Mouse (Mus musculus) midbrain, postnatal 0 days (tissue): ENCODE measurements at regions not wholly inside any gene's neighbourhood (a gene's known extent, or its start where the extent isn't known, plus 50 kb on each side); places are given as distances from the start of the nearest gene placed in this dataset.

Experiments used
- ATAC-seq: fragments of 200-750 bp; cut with Nextera tagmentation; 2 replicates; pipeline ENCODE4 v1.8.0; 2017; ENCODE audit warnings: moderate number of reproducible peaks, mild to moderate bottlenecking, moderate TSS enrichment, moderate library complexity; ENCODE audit not compliant: low FRiP score
- DNase-seq: peaks from one replicate; pipeline ENCODE4 v3.0.0-alpha.2; 2015; ENCODE audit warnings: low spot score
- H3K27ac ChIP-seq: fragments of 300-500 bp; sonication (generic); 2 replicates; pipeline ENCODE4 v1.5.1; 2014; ENCODE audit warnings: low read depth, mild to moderate bottlenecking, low read length, mixed read lengths
- H3K27me3 ChIP-seq: fragments of 300-500 bp; sonication (generic); 2 replicates; pipeline ENCODE4 v1.6.1; 2014; ENCODE audit warnings: low read length, control low read depth, mixed read lengths; ENCODE audit not compliant: insufficient read depth
- H3K36me3 ChIP-seq: fragments of 300-500 bp; sonication (generic); 2 replicates; pipeline ENCODE4 v1.6.1; 2014; ENCODE audit warnings: low read length, control low read depth, mixed read lengths; ENCODE audit not compliant: insufficient read depth
- H3K4me1 ChIP-seq: fragments of 300-500 bp; sonication (generic); 2 replicates; pipeline ENCODE4 v1.6.1; 2014; ENCODE audit warnings: mild to moderate bottlenecking, control low read depth, antibody characterized with exemption, low read length, mixed read lengths; ENCODE audit not compliant: insufficient read depth
- H3K4me2 ChIP-seq: fragments of 300-500 bp; sonication (generic); 2 replicates; pipeline ENCODE4 v1.6.1; 2014; ENCODE audit warnings: low read depth, mild to moderate bottlenecking, low read length, mixed read lengths; ENCODE audit not compliant: poor library complexity, severe bottlenecking
- H3K4me3 ChIP-seq: fragments of 300-500 bp; sonication (generic); 2 replicates; pipeline ENCODE4 v1.5.1; 2014; ENCODE audit warnings: low read depth, mild to moderate bottlenecking, low read length, moderate library complexity
- H3K9ac ChIP-seq: fragments of 300-500 bp; sonication (generic); replicated peaks from 2 replicates; pipeline ENCODE4 v1.6.1; 2014; ENCODE audit warnings: mild to moderate bottlenecking, low read length, moderate library complexity, mixed read lengths; ENCODE audit not compliant: poor library complexity, severe bottlenecking
- H3K9me3 ChIP-seq: fragments of 300-500 bp; sonication (generic); 2 replicates; pipeline ENCODE4 v1.6.1; 2016; ENCODE audit warnings: low read length, control low read depth
- CTCF ChIP-seq: IDR thresholded peaks from 2 replicates; pipeline ENCODE4 v1.5.1; 2016; ENCODE audit warnings: antibody characterized with exemption, mild to moderate bottlenecking
- WGBS: fragments of 180-500 bp; shearing (Covaris S2); extraction: QIAGEN DNeasy Blood & Tissue Kit; methylation state at CpG from one replicate; pipeline ENCODE4 v1.1.7; 2014; 5-methylcytosine and 5-hydroxymethylcytosine counted together

GRCm38 (mm10) chr7:73286244-73286643, 89.1 kb upstream of the Rgma start:
- no peak overlapping the region for H3K9ac ChIP-seq
- no peak for TF ChIP-seq CTCF
- H3K4me3 ChIP-seq, result no peak overlapping the region
- H3K27me3 ChIP-seq, result no peaks in the 10 kb centered on the region
- WGBS, result 81% methylated on average over 5 of the region's 5 CpGs
- DNase-seq, result no peak
- H3K27ac ChIP-seq, result no peak overlapping the region
- no peak for ATAC-seq
- H3K36me3 ChIP-seq, result no peaks in the 10 kb centered on the region
- H3K4me2 ChIP-seq, result no peak overlapping the region
- no peaks in the 10 kb centered on the region for H3K9me3 ChIP-seq
- H3K4me1 ChIP-seq, result no peaks in the 10 kb centered on the region

DNA sequence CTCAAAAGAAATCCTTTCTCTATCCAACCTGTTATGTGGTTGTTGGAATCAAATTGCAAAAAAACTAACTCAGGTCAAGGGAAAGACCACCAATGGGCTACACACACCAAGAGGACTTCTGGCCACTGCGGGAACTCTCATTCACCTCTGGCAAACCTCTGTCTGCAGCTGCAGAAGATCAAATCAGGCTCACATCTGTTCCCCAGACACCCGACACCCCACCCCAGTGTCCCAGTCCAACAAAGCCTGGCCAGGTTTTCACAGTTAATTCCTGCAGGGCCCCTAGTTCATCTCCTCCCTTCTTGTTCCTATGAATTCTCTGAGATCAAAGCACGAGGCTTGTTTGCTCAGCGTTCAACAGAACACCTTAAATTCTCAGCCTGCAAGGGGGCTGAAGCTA, 82.0 kb upstream of the Rgma start:
- Histone ChIP-seq H3K27me3 (no peaks in the 10 kb centered on the region), H3K4me3 (no peak overlapping the region), H3K9ac (no peak overlapping the region), H3K36me3 (no peaks in the 10 kb centered on the region), H3K9me3 (no peaks in the 10 kb centered on the region), H3K4me1 (no peaks in the 10 kb centered on the region), H3K4me2 (no peak overlapping the region), H3K27ac (no peak overlapping the region)
- no peak for DNase-seq
- no peak for ATAC-seq
- WGBS, result 59% methylated on average over 4 of the region's 4 CpGs
- no peak for TF ChIP-seq CTCF

DNA sequence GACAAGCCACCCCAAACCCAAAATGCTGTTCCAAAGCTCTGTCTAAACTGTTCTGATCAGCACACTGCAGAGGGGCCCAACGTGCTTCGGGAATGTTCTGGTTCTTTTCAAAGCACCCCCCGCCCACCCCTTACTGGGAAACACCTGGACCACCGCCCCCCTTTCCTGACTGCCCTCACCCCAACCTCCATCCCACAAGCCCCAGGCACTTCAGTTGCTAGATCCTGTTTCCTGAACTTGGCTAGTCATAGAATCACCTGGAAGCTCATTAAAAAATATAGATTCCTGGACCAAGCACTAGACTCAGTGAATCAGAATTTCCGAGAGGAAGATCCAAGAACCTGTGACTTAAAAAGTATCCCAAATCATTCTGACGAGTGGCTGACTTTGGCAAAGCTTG, 80.9 kb upstream of the Rgma start:
- H3K36me3 ChIP-seq, result no peaks in the 10 kb centered on the region
- ATAC-seq (no peak), DNase-seq (no peak)
- 94% methylated on average over 6 of the region's 6 CpGs for WGBS
- no peak overlapping the region for H3K27ac ChIP-seq
- TF ChIP-seq CTCF, result no peak
- H3K4me2 ChIP-seq, result no peak overlapping the region
- H3K9ac ChIP-seq, result no peak overlapping the region
- H3K4me1 ChIP-seq, result no peaks in the 10 kb centered on the region
- no peak overlapping the region for H3K4me3 ChIP-seq
- no peaks in the 10 kb centered on the region for H3K27me3 ChIP-seq
- no peaks in the 10 kb centered on the region for H3K9me3 ChIP-seq

DNA sequence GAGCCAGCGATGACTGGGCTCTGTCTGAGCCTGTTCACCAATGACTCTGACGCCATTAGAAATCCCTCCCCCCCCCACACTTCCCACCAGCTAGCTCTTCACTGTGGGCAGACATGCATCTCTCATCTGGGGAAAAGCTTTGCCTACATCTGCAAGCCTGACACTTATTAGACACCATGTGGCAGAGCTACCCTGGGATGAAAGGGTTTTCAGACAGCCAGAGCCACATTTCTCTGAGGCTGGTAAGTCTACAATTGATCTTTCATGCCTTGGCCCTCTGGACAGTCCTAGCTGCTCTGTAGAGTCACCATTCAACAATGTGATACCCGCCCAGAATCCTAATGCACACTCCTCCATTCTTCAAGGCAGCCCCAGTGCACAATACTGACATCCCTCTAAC, 72.8 kb upstream of the Rgma start:
- H3K4me3 ChIP-seq, result no peak overlapping the region
- ATAC-seq, result peak; percentile 68
- H3K36me3 ChIP-seq, result no peaks in the 10 kb centered on the region
- H3K4me1 ChIP-seq, result peaks cover 9% of the 10 kb centered on the region; the same call in 1 of the 2 replicates
- H3K9me3 ChIP-seq, result no peaks in the 10 kb centered on the region
- peak overlapping the region; percentile 43 for H3K27ac ChIP-seq
- no peak overlapping the region for H3K4me2 ChIP-seq
- H3K9ac ChIP-seq, result no peak overlapping the region
- TF ChIP-seq CTCF, result no peak
- H3K27me3 ChIP-seq, result no peaks in the 10 kb centered on the region
- peak; percentile 75 for DNase-seq
- 42% methylated on average over 3 of the region's 3 CpGs for WGBS

DNA sequence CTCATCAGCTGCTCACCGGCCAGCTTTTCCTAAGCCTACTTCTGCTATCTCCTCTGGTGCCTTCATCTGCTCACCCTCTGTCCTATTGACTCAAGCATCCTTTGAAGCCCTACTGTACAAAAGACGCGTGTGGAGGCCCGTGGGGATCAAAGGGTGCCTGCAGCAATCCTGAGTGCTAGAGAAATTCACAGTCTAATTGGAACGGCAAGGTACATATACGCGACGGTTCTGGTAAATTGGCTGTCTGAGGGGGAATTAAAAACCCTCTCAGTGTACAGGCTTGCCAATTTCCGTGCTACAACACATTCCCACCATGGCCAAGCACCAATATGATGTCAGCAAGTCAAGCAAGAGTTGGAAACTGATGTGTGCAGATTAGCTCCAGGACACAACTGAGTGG, 71.5 kb upstream of the Rgma start:
- no peak overlapping the region for H3K27ac ChIP-seq
- WGBS, result 12% methylated on average over 9 of the region's 9 CpGs
- 0 out of 2 replicates have a peak, but pooled peaks have one; percentile 35 for ATAC-seq

DNA sequence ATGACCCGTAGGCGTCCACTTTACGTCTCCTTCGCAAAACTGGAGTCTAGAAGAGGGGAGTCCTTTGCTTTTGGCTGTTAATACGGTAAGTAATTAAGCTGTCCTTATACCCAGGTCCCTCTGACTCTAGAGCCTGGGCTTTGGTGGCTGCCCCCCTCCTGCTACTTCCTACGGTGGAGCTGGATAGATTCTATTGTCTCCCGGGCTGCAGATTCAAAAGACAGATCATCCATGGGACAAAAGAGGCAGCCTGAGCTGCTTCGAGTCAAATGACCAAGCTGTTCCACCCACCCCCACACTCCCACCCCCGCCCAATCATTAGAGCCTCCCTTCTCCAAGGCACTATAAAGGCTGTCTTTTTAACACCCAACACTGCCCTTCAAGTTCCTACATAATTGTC, 70.5 kb upstream of the Rgma start:
- TF ChIP-seq CTCF, result no peak
- Histone ChIP-seq H3K4me3 (no peak overlapping the region), H3K4me2 (no peak overlapping the region), H3K27me3 (no peaks in the 10 kb centered on the region), H3K27ac (no peak overlapping the region), H3K9me3 (no peaks in the 10 kb centered on the region), H3K4me1 (peaks cover 9% of the 10 kb centered on the region; the same call in 1 of the 2 replicates), H3K9ac (no peak overlapping the region), H3K36me3 (no peaks in the 10 kb centered on the region)
- peak; percentile 34 for DNase-seq
- no peak for ATAC-seq
- 22% methylated on average over 9 of the region's 9 CpGs for WGBS

More for the DNA sequence above, 71.5 kb upstream of the Rgma start:
- H3K4me1 ChIP-seq, result peaks cover 9% of the 10 kb centered on the region; the same call in 1 of the 2 replicates
- no peaks in the 10 kb centered on the region for H3K27me3 ChIP-seq
- no peaks in the 10 kb centered on the region for H3K36me3 ChIP-seq
- DNase-seq, result no peak
- no peak overlapping the region for H3K4me2 ChIP-seq
- no peak overlapping the region for H3K4me3 ChIP-seq
- no peak for TF ChIP-seq CTCF
- H3K9ac ChIP-seq, result no peak overlapping the region
- H3K9me3 ChIP-seq, result no peaks in the 10 kb centered on the region
